In the genomic region with DNA sequence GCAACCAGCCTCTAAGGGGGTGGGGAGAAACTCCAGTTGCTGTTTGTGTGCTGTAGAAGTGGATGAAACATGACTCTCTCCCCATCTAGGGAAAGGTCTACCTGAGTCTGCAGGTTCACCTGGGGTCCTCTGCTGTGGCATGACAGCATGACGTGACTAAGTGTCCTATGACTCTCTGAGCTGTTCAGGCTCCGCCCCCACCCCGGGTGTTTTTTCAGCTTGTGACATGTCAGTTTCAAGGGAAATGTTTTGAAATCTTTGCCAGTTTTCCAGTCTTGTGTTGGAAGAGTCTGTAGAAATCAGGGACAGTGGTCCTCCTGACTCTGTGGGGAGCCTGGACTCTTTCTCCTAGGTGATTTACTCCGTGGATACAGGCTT, we compare ENCODE assay signal across 15 mouse cellular contexts. TPM values are rescaled to one million over a fixed set of nuclear protein-coding genes. Genes with fewer than 3 reads are reported as not detected.
DNase-seq lines count a peak whose midpoint lies in the region; ATAC-seq and TF ChIP-seq lines count a peak whose summit lies in the region.
"Had no signal": no experiment of that assay in that cellular context is flagged by ENCODE, and none has a peak within 500 bp of the region (broad histone marks: within the 10 kb centered on the region; RNA-seq: fewer than 3 reads in every experiment).

No protein-coding gene starts in this region.

- 61% methylated on average over 4 of the region's 4 CpGs for WGBS in hindbrain, embryonic 15.5 days
- 55% methylated on average over 4 of the region's 4 CpGs for WGBS in hindbrain, embryonic 14.5 days
- 33% methylated on average over 4 of the region's 4 CpGs for WGBS in liver, adult 2 months
- 57% methylated on average over 4 of the region's 4 CpGs for WGBS in liver, embryonic 11.5 days
- WGBS in neural tube, embryonic 13.5 days, result 44% methylated on average over 4 of the region's 4 CpGs
- WGBS in neural tube, embryonic 15.5 days, result 57% methylated on average over 4 of the region's 4 CpGs

- 0 out of 2 replicates have a peak, but pooled peaks cover 2% of the 10 kb centered on the region for H3K27me3 ChIP-seq in hindbrain, embryonic 15.5 days
- H3K27me3 ChIP-seq in hindbrain, embryonic 14.5 days (ENCODE audit: control insufficient read depth, insufficient read depth, low read length), result no peaks in the 10 kb centered on the region
- no peaks in the 10 kb centered on the region for H3K27me3 ChIP-seq in liver, adult 2 months (ENCODE audit: control insufficient read depth, insufficient read depth, low read length)
- 0 out of 2 replicates have a peak, but pooled peaks cover 3% of the 10 kb centered on the region for H3K27me3 ChIP-seq in liver, embryonic 11.5 days (replicated peaks; ENCODE audit: control insufficient read depth, insufficient read depth, low read length)
- peaks cover 3% of the 10 kb centered on the region for H3K27me3 ChIP-seq in neural tube, embryonic 13.5 days
- H3K27me3 ChIP-seq in neural tube, embryonic 15.5 days (replicated peaks), result no peaks in the 10 kb centered on the region

- H3K36me3 ChIP-seq in hindbrain, embryonic 15.5 days, result no peaks in the 10 kb centered on the region
- no peaks in the 10 kb centered on the region for H3K36me3 ChIP-seq in hindbrain, embryonic 14.5 days (replicated peaks; ENCODE audit: control insufficient read depth, insufficient read depth)
- H3K36me3 ChIP-seq in liver, adult 2 months (ENCODE audit: control insufficient read depth, insufficient read depth, low read length), result peaks cover 22% of the 10 kb centered on the region
- H3K36me3 ChIP-seq in liver, embryonic 11.5 days (ENCODE audit: control insufficient read depth, insufficient read depth, low read length), result no peaks in the 10 kb centered on the region
- no peaks in the 10 kb centered on the region for H3K36me3 ChIP-seq in neural tube, embryonic 13.5 days
- H3K36me3 ChIP-seq in neural tube, embryonic 15.5 days, result no peaks in the 10 kb centered on the region
- H3K36me3 ChIP-seq: embryonic facial prominence, embryonic 12.5 days; forebrain, embryonic 12.5 days; heart, embryonic 10.5 days had no signal

- H3K9me3 ChIP-seq in hindbrain, embryonic 15.5 days, result no peaks in the 10 kb centered on the region
- no peaks in the 10 kb centered on the region for H3K9me3 ChIP-seq in hindbrain, embryonic 14.5 days (ENCODE audit: control insufficient read depth, low read length)
- H3K9me3 ChIP-seq in liver, embryonic 11.5 days (ENCODE audit: control insufficient read depth, low read length), result no peaks in the 10 kb centered on the region
- H3K9me3 ChIP-seq in neural tube, embryonic 13.5 days, result no peaks in the 10 kb centered on the region
- H3K9me3 ChIP-seq in neural tube, embryonic 15.5 days (replicated peaks), result no peaks in the 10 kb centered on the region
- H3K9me3 ChIP-seq: embryonic facial prominence, embryonic 12.5 days; forebrain, embryonic 12.5 days; heart, embryonic 10.5 days; megakaryocyte, embryonic 14.5 days had no signal

- no peak for DNase-seq in hindbrain, embryonic 14.5 days (ENCODE audit: low spot score)
- peak; percentile 52 for DNase-seq in liver, adult 2 months (ENCODE audit: extremely low read depth, low read depth, low spot score)
- no peak for DNase-seq in liver, embryonic 11.5 days (ENCODE audit: low spot score)
- no peak for DNase-seq in layer of hippocampus, postnatal 10 days (ENCODE audit: low spot score in 2 of 2)

- H3K79me2 ChIP-seq in liver, adult 2 months (ENCODE audit: control insufficient read depth, insufficient read depth, low read length), result no peaks in the 10 kb centered on the region

- no peak for TF ChIP-seq CTCF in liver, adult 2 months (IDR thresholded peaks at IDR 0.05; ENCODE audit: low read depth, low read length)

- no peak for TF ChIP-seq POLR2A in liver, adult 2 months (IDR thresholded peaks at IDR 0.05; ENCODE audit: extremely low read depth, insufficient read depth, low read length)

- no peak overlapping the region for H3K4me3 ChIP-seq in hindbrain, embryonic 15.5 days
- no peak overlapping the region for H3K4me3 ChIP-seq in hindbrain, embryonic 14.5 days (replicated peaks; ENCODE audit: low read length)
- no peak overlapping the region for H3K4me3 ChIP-seq in liver, adult 2 months (ENCODE audit: insufficient read depth, low read depth, low read length)
- no peak overlapping the region for H3K4me3 ChIP-seq in liver, embryonic 11.5 days (ENCODE audit: low read depth, low read length)
- H3K4me3 ChIP-seq in neural tube, embryonic 13.5 days, result no peak overlapping the region
- H3K4me3 ChIP-seq in neural tube, embryonic 15.5 days (replicated peaks), result no peak overlapping the region
- H3K4me3 ChIP-seq: embryonic facial prominence, embryonic 12.5 days; forebrain, embryonic 12.5 days; gastrocnemius, adult 2 months; heart, embryonic 10.5 days; megakaryocyte, embryonic 14.5 days; myocyte had no signal

- H3K9ac ChIP-seq in hindbrain, embryonic 15.5 days, result no peak overlapping the region
- no peak overlapping the region for H3K9ac ChIP-seq in hindbrain, embryonic 14.5 days
- no peak overlapping the region for H3K9ac ChIP-seq in liver, adult 2 months (ENCODE audit: low read depth, low read length)
- no peak overlapping the region for H3K9ac ChIP-seq in liver, embryonic 11.5 days (ENCODE audit: low read depth, low read length)
- no peak overlapping the region for H3K9ac ChIP-seq in neural tube, embryonic 13.5 days
- H3K9ac ChIP-seq in neural tube, embryonic 15.5 days (replicated peaks), result no peak overlapping the region
- H3K9ac ChIP-seq: embryonic facial prominence, embryonic 12.5 days; forebrain, embryonic 12.5 days had no signal

- H3K4me1 ChIP-seq in hindbrain, embryonic 15.5 days (replicated peaks), result no peaks in the 10 kb centered on the region
- 0 out of 2 replicates have a peak, but pooled peaks cover 5% of the 10 kb centered on the region for H3K4me1 ChIP-seq in hindbrain, embryonic 14.5 days (replicated peaks; ENCODE audit: control insufficient read depth, insufficient read depth, low read length)
- H3K4me1 ChIP-seq in liver, adult 2 months (ENCODE audit: control insufficient read depth, insufficient read depth, low read length), result peaks cover 15% of the 10 kb centered on the region
- peaks cover 6% of the 10 kb centered on the region; the same call in 1 of the 2 replicates for H3K4me1 ChIP-seq in liver, embryonic 11.5 days (replicated peaks; ENCODE audit: control insufficient read depth, insufficient read depth, low read length)
- peaks cover 6% of the 10 kb centered on the region for H3K4me1 ChIP-seq in neural tube, embryonic 13.5 days (replicated peaks)
- 0 out of 2 replicates have a peak, but pooled peaks cover 6% of the 10 kb centered on the region for H3K4me1 ChIP-seq in neural tube, embryonic 15.5 days
- H3K4me1 ChIP-seq: forebrain, embryonic 12.5 days had no signal

- peak; percentile 25; the same call in 1 of the 2 replicates for ATAC-seq in hindbrain, embryonic 15.5 days (ENCODE audit: low FRiP score, low read depth)
- no peak for ATAC-seq in hindbrain, embryonic 14.5 days (ENCODE audit: low FRiP score)
- ATAC-seq in liver, embryonic 11.5 days (replicated peaks; ENCODE audit: low FRiP score), result no peak
- ATAC-seq in neural tube, embryonic 13.5 days (ENCODE audit: low read depth), result peak; percentile 35; the same call in 1 of the 2 replicates
- no peak; the same call in 1 of the 2 replicates for ATAC-seq in neural tube, embryonic 15.5 days (ENCODE audit: low FRiP score)

- no peak overlapping the region for H3K27ac ChIP-seq in hindbrain, embryonic 15.5 days (replicated peaks)
- H3K27ac ChIP-seq in hindbrain, embryonic 14.5 days, result no peak overlapping the region
- 0 out of 2 replicates have a peak overlapping the region, but pooled peaks have one; percentile 13 for H3K27ac ChIP-seq in liver, adult 2 months (replicated peaks; ENCODE audit: insufficient read depth, low read depth, low read length)
- no peak overlapping the region for H3K27ac ChIP-seq in liver, embryonic 11.5 days (ENCODE audit: low read depth, low read length)
- H3K27ac ChIP-seq in neural tube, embryonic 13.5 days (replicated peaks), result no peak overlapping the region
- H3K27ac ChIP-seq in neural tube, embryonic 15.5 days (replicated peaks), result no peak overlapping the region
- H3K27ac ChIP-seq: embryonic facial prominence, embryonic 12.5 days; forebrain, embryonic 12.5 days; gastrocnemius, adult 2 months; heart, embryonic 10.5 days had no signal

- H3K4me2 ChIP-seq in hindbrain, embryonic 15.5 days, result no peak overlapping the region
- H3K4me2 ChIP-seq in hindbrain, embryonic 14.5 days (replicated peaks), result no peak overlapping the region
- H3K4me2 ChIP-seq in liver, embryonic 11.5 days, result no peak overlapping the region
- H3K4me2 ChIP-seq in neural tube, embryonic 13.5 days, result no peak overlapping the region
- no peak overlapping the region for H3K4me2 ChIP-seq in neural tube, embryonic 15.5 days
- H3K4me2 ChIP-seq: embryonic facial prominence, embryonic 12.5 days; forebrain, embryonic 12.5 days had no signal

RNA-seq across cellular contexts. Expression of gene Slc6a12, which starts 4.4 kb away (rescaled TPM):
- polyA plus RNA-seq in hindbrain, embryonic 15.5 days (2015; fragmentation: Nextera tagmentation; extraction: Ambion mirVana), result 1.3 and 2.4 TPM in 2 replicates
- 1.2 and 1.6 TPM in 2 replicates for polyA plus RNA-seq in hindbrain, embryonic 14.5 days (2014; fragmentation: Nextera tagmentation; extraction: Ambion mirVana)
- 80.5 and 86.8 TPM in 2 replicates for total RNA-seq in liver, adult 2 months (2014; rRNA removed)
- polyA plus RNA-seq in liver, adult 2 months (2012; rRNA removed), result 150 and 172 TPM in 2 replicates
- 1.1 and 1.4 TPM in 2 replicates for polyA plus RNA-seq in liver, embryonic 11.5 days (2014; fragmentation: Nextera tagmentation; extraction: Ambion mirVana)
- 0.63 and 0.89 TPM in 2 replicates for polyA plus RNA-seq in neural tube, embryonic 13.5 days (2015; fragmentation: Nextera tagmentation; extraction: Ambion mirVana)
- polyA plus RNA-seq in neural tube, embryonic 15.5 days (2015; fragmentation: Nextera tagmentation; extraction: Ambion mirVana), result 0.43 and 0.70 TPM in 2 replicates
- 1 to 10 TPM; 2.1 to 4.3 TPM for total RNA-seq in layer of hippocampus, postnatal 10 days (2021)
- total RNA-seq: hematopoietic stem cell, adult 5-6 weeks had no signal
- polyA plus RNA-seq: embryonic facial prominence, embryonic 12.5 days; heart, embryonic 16.5 days; myocyte had no signal

RNA-seq across cellular contexts. Expression of gene Slc6a13, which starts 38.5 kb away (rescaled TPM):
- 49.1 and 62.6 TPM in 2 replicates for polyA plus RNA-seq in hindbrain, embryonic 15.5 days (2015; fragmentation: Nextera tagmentation; extraction: Ambion mirVana)
- polyA plus RNA-seq in hindbrain, embryonic 14.5 days (2014; fragmentation: Nextera tagmentation; extraction: Ambion mirVana), result 49.6 and 51.1 TPM in 2 replicates
- 159 and 178 TPM in 2 replicates for total RNA-seq in liver, adult 2 months (2014; rRNA removed)
- polyA plus RNA-seq in liver, adult 2 months (2012; rRNA removed), result 264 and 272 TPM in 2 replicates
- 17.6 and 18.7 TPM in 2 replicates for polyA plus RNA-seq in liver, embryonic 11.5 days (2014; fragmentation: Nextera tagmentation; extraction: Ambion mirVana)
- polyA plus RNA-seq in neural tube, embryonic 13.5 days (2015; fragmentation: Nextera tagmentation; extraction: Ambion mirVana), result 34.5 and 38.2 TPM in 2 replicates
- polyA plus RNA-seq in neural tube, embryonic 15.5 days (2015; fragmentation: Nextera tagmentation; extraction: Ambion mirVana), result 34.4 and 41.0 TPM in 2 replicates
- total RNA-seq in layer of hippocampus, postnatal 10 days (2021), result 10 to 100 TPM; 10.2 to 17.0 TPM

Comparison
In these comparisons a context has a peak if more than half of its experiments do, and no peak if none do; other contexts are left out.
1. ATAC-seq: peak in hindbrain, embryonic 15.5 days (single experiment) and neural tube, embryonic 13.5 days (single experiment); none in hindbrain, embryonic 14.5 days (single experiment), liver, embryonic 11.5 days (single experiment) and neural tube, embryonic 15.5 days (single experiment).
2. RNA of gene Slc6a12, which starts 4.4 kb away (polyA plus RNA-seq): 150 to 172 TPM in liver, adult 2 months; 1.3 to 2.4 TPM in hindbrain, embryonic 15.5 days, 1.2 to 1.6 TPM in hindbrain, embryonic 14.5 days, 1.1 to 1.4 TPM in liver, embryonic 11.5 days, 0.63 to 0.89 TPM in neural tube, embryonic 13.5 days and 0.43 to 0.70 TPM in neural tube, embryonic 15.5 days; every median in the first group is over 10 times any median in the second.